Mouse (Mus musculus): ENCODE results near the gene A26c2. TPM values are rescaled to one million over a fixed set of nuclear protein-coding genes. Genes with fewer than 3 reads are reported as not detected.

The A26c2 gene
- polyA plus RNA-seq (2012; rRNA removed) = not detected in 2 replicates

GRCm38 (mm10) chr7:62823573-62823972, at the start of gene A26c2:
A26c2 (minus strand) TSS chr7:62823673.
- TF ChIP-seq CTCF (IDR thresholded peaks at IDR 0.05; ENCODE audit: extremely low read depth, insufficient read depth, insufficient read length, insufficient replicate concordance) (no peak), POLR2A (IDR thresholded peaks at IDR 0.05; ENCODE audit: low read depth, low read length) (no peak)
- WGBS = 80% methylated on average over 7 of the region's 7 CpGs
- no peak for DNase-seq (ENCODE audit: low read depth in 1 of 2, low spot score in 2 of 2)
- Histone ChIP-seq H3K36me3 (ENCODE audit: control insufficient read depth, insufficient read depth, low read length) (no peaks in the 10 kb centered on the region), H3K4me1 (ENCODE audit: control insufficient read depth, insufficient read depth, insufficient read length) (no peaks in the 10 kb centered on the region), H3K4me3 (ENCODE audit: extremely low read depth, insufficient read depth, insufficient read length) (no peak within 1 kb of the TSS), H3K27ac (ENCODE audit: insufficient read depth, low read length) (no peak within 1 kb of the TSS), H3K27me3 (ENCODE audit: control insufficient read depth, insufficient read depth, low read length) (no peaks in the 10 kb centered on the region)

GRCm38 (mm10) chr7:62851471-62851870, 28.0 kb upstream of the A26c2 start:
- DNase-seq (ENCODE audit: low read depth in 1 of 2, low spot score in 2 of 2) = no peak
- H3K27me3 ChIP-seq (ENCODE audit: control insufficient read depth, insufficient read depth, low read length) = no peaks in the 10 kb centered on the region
- TF ChIP-seq CTCF (IDR thresholded peaks at IDR 0.05; ENCODE audit: extremely low read depth, insufficient read depth, insufficient read length, insufficient replicate concordance) (no peak), POLR2A (IDR thresholded peaks at IDR 0.05; ENCODE audit: low read depth, low read length) (no peak)
- H3K4me3 ChIP-seq (ENCODE audit: extremely low read depth, insufficient read depth, insufficient read length) = no peak overlapping the region
- H3K4me1 ChIP-seq (ENCODE audit: control insufficient read depth, insufficient read depth, insufficient read length) = no peaks in the 10 kb centered on the region
- H3K27ac ChIP-seq (ENCODE audit: insufficient read depth, low read length) = no peak overlapping the region
- no peaks in the 10 kb centered on the region for H3K36me3 ChIP-seq (ENCODE audit: control insufficient read depth, insufficient read depth, low read length)

All from spleen, adult 2 months (tissue).